Mouse (Mus musculus) olfactory bulb, adult 2 months (tissue): ENCODE data around the gene Lrrc8b.

Source experiments
- CTCF ChIP-seq: fragments of 200-500 bp; IDR thresholded peaks from 2 replicates; pipeline ENCODE4 v1.5.1; 2012; ENCODE audit warnings: low read depth, mild to moderate bottlenecking, low read length, moderate library complexity; ENCODE audit not compliant: insufficient read depth
- POLR2A ChIP-seq: fragments of 200-500 bp; IDR thresholded peaks from 2 replicates; pipeline ENCODE4 v1.6.1; 2012; ENCODE audit warnings: mild to moderate bottlenecking, low read depth, low read length, moderate library complexity; ENCODE audit not compliant: insufficient read depth

- TF ChIP-seq POLR2A (no peak), CTCF (no peak)
These were observed 111.2 kb downstream of the Lrrc8b start for GRCm38 (mm10) chr5:105526766-105527165.
